Mouse (Mus musculus): ENCODE results near the gene Znrf3. TPM values are rescaled to one million over a fixed set of nuclear protein-coding genes. Genes with fewer than 3 reads are reported as not detected.

The Znrf3 gene
- polyA plus RNA-seq, 1 experiment from 2014 or later, result 13.7 TPM

GRCm38 (mm10) chr11:5252727-5253126, 191.9 kb downstream of the Znrf3 start:
- 79% methylated on average over 8 of the region's 8 CpGs for WGBS
- peaks cover 54% of the 10 kb centered on the region for H3K4me1 ChIP-seq (replicated peaks)
- ATAC-seq (ENCODE audit: insufficient number of reproducible peaks, insufficient read depth, low FRiP score, low TSS enrichment, low read depth), result no peak
- no peak overlapping the region for H3K27ac ChIP-seq
- no peak overlapping the region for H3K4me3 ChIP-seq (replicated peaks)
- H3K9me3 ChIP-seq, result no peaks in the 10 kb centered on the region
- no peak overlapping the region for H3K9ac ChIP-seq (replicated peaks)
- H3K36me3 ChIP-seq, result no peaks in the 10 kb centered on the region
- H3K27me3 ChIP-seq, result no peaks in the 10 kb centered on the region
- H3K4me2 ChIP-seq, result no peak overlapping the region

GRCm38 (mm10) chr11:5251112-5251511, 193.5 kb downstream of the Znrf3 start:
- H3K27ac ChIP-seq, result no peak overlapping the region
- H3K4me2 ChIP-seq, result no peak overlapping the region
- H3K27me3 ChIP-seq, result no peaks in the 10 kb centered on the region
- no peak overlapping the region for H3K9ac ChIP-seq (replicated peaks)
- peaks cover 43% of the 10 kb centered on the region for H3K4me1 ChIP-seq (replicated peaks)
- no peaks in the 10 kb centered on the region for H3K9me3 ChIP-seq
- H3K4me3 ChIP-seq (replicated peaks), result no peak overlapping the region
- WGBS, result 63% methylated on average over 6 of the region's 6 CpGs
- H3K36me3 ChIP-seq, result no peaks in the 10 kb centered on the region
- no peak for ATAC-seq (ENCODE audit: insufficient number of reproducible peaks, insufficient read depth, low FRiP score, low TSS enrichment, low read depth)

DNA sequence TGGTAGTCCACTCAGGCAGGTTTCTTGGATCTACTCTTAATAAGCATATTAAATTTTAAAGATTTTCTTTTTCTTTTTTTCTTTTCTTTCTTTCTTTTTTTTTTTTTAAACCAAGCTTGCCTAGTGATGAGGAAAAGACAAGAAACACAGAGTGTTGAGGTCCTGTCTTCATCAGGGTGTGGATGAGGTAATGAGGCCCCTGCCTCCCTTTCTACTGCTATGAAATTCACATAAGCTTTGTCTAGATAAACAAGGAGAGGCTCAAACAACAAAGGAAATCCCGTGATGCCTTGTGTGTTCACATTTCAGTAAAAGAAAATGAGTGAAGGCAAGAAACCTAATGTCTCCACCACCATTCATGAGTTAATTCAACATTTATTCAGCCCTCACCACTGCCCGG, 196.4 kb downstream of the Znrf3 start:
- no peaks in the 10 kb centered on the region for H3K9me3 ChIP-seq
- H3K36me3 ChIP-seq, result peaks cover under 1% of the 10 kb centered on the region; the same call in 1 of the 2 replicates
- H3K4me2 ChIP-seq, result no peak overlapping the region
- no peak overlapping the region for H3K4me3 ChIP-seq (replicated peaks)
- H3K27ac ChIP-seq, result no peak overlapping the region
- 69% methylated on average over 2 of the region's 2 CpGs for WGBS
- no peak for ATAC-seq (ENCODE audit: insufficient number of reproducible peaks, insufficient read depth, low FRiP score, low TSS enrichment, low read depth)
- H3K4me1 ChIP-seq (replicated peaks), result peaks cover 41% of the 10 kb centered on the region
- no peaks in the 10 kb centered on the region for H3K27me3 ChIP-seq
- no peak overlapping the region for H3K9ac ChIP-seq (replicated peaks)

DNA sequence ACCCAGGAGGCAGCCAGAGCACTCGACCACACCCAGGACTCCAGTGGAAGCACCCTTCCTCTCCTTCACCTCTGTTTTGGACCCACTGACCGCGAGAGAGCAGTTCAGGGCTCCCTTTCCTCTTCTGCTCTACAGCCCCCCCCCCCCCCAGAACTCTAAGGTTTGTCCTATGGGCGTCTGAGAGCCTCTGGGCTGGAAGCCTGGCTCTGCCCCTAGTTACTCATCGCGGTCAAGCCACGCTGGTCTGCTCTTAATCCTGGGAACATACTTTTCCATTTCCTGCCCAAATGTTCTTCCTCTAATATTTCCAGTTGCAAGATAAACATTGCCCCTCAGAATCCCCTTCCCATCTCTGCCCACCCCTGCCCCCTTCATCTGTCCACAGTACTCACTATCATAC, 199.2 kb downstream of the Znrf3 start:
- no peak overlapping the region for H3K9ac ChIP-seq (replicated peaks)
- no peak overlapping the region for H3K4me2 ChIP-seq
- ATAC-seq (ENCODE audit: insufficient number of reproducible peaks, insufficient read depth, low FRiP score, low TSS enrichment, low read depth), result no peak
- no peak overlapping the region for H3K4me3 ChIP-seq (replicated peaks)
- H3K4me1 ChIP-seq (replicated peaks), result peaks cover 32% of the 10 kb centered on the region
- no peaks in the 10 kb centered on the region for H3K9me3 ChIP-seq
- H3K27ac ChIP-seq, result peak overlapping the region; percentile 78; the same call in 1 of the 2 replicates
- WGBS, result 82% methylated on average over 7 of the region's 7 CpGs
- H3K36me3 ChIP-seq, result peaks cover 15% of the 10 kb centered on the region; the same call in 1 of the 2 replicates
- no peaks in the 10 kb centered on the region for H3K27me3 ChIP-seq

- H3K27me3 ChIP-seq, result no peaks in the 10 kb centered on the region
- peak overlapping the region; percentile 78 for H3K27ac ChIP-seq
- H3K9ac ChIP-seq (replicated peaks), result peak overlapping the region; percentile 45; the same call in 1 of the 2 replicates
- 0 out of 2 replicates have a peak, but pooled peaks have one; percentile 38 for ATAC-seq (ENCODE audit: insufficient number of reproducible peaks, insufficient read depth, low FRiP score, low TSS enrichment, low read depth)
- 11% methylated on average over 8 of the region's 8 CpGs for WGBS
- no peak overlapping the region for H3K4me3 ChIP-seq (replicated peaks)
- no peaks in the 10 kb centered on the region for H3K9me3 ChIP-seq
- H3K4me1 ChIP-seq (replicated peaks), result peaks cover 39% of the 10 kb centered on the region
- H3K36me3 ChIP-seq, result peaks cover 15% of the 10 kb centered on the region; the same call in 1 of the 2 replicates
- H3K4me2 ChIP-seq, result peak overlapping the region; percentile 53
Observed at GRCm38 (mm10) chr11:5244749-5245130, 199.9 kb downstream of the Znrf3 start.

GRCm38 (mm10) chr11:5243812-5244748, 200.6 kb downstream of the Znrf3 start:
- Histone ChIP-seq H3K36me3 (peaks cover 15% of the 10 kb centered on the region; the same call in 1 of the 2 replicates), H3K27ac (peak overlapping the region; percentile 78), H3K27me3 (no peaks in the 10 kb centered on the region), H3K9ac (replicated peaks) (peak overlapping the region; percentile 45; the same call in 1 of the 2 replicates), H3K4me2 (peak overlapping the region; percentile 53), H3K4me1 (replicated peaks) (peaks cover 45% of the 10 kb centered on the region), H3K9me3 (no peaks in the 10 kb centered on the region), H3K4me3 (replicated peaks) (peak overlapping the region; percentile 16; the same call in 1 of the 2 replicates)
- WGBS, result 39% methylated on average over 24 of the region's 24 CpGs
- ATAC-seq (ENCODE audit: insufficient number of reproducible peaks, insufficient read depth, low FRiP score, low TSS enrichment, low read depth), result no peak

DNA sequence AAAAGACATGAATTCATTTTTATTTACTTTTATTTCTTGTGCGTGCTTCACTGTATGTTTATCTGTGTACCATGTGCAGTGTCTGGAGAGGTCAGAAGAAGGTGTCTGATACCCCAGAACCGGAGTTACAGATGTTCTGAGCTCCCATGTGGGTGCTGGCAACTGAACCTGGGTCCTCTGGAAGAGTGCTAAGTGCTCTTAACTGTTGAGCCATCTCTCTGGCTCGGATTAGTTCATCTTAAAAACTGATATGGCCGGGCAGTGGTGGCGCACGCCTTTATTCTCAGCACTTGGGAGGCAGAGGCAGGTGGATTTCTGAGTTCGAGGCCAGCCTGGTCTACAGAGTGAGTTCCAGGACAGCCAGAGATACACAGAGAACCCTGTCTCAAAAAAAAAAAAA, 201.4 kb downstream of the Znrf3 start:
- Histone ChIP-seq H3K9ac (replicated peaks) (no peak overlapping the region), H3K27me3 (no peaks in the 10 kb centered on the region), H3K9me3 (no peaks in the 10 kb centered on the region), H3K4me3 (replicated peaks) (no peak overlapping the region), H3K36me3 (peaks cover 16% of the 10 kb centered on the region; the same call in 1 of the 2 replicates), H3K27ac (no peak overlapping the region), H3K4me1 (replicated peaks) (peaks cover 40% of the 10 kb centered on the region), H3K4me2 (no peak overlapping the region)
- 94% methylated on average over 7 of the region's 7 CpGs for WGBS
- ATAC-seq (ENCODE audit: insufficient number of reproducible peaks, insufficient read depth, low FRiP score, low TSS enrichment, low read depth), result no peak

- 92% methylated on average over 8 of the region's 8 CpGs for WGBS
- Histone ChIP-seq H3K36me3 (peaks cover 27% of the 10 kb centered on the region), H3K27me3 (no peaks in the 10 kb centered on the region), H3K9ac (replicated peaks) (no peak overlapping the region), H3K27ac (0 out of 2 replicates have a peak overlapping the region, but pooled peaks have one; percentile 7), H3K9me3 (no peaks in the 10 kb centered on the region), H3K4me1 (replicated peaks) (peaks cover 40% of the 10 kb centered on the region), H3K4me3 (replicated peaks) (no peak overlapping the region), H3K4me2 (no peak overlapping the region)
- ATAC-seq (ENCODE audit: insufficient number of reproducible peaks, insufficient read depth, low FRiP score, low TSS enrichment, low read depth), result no peak
Observed at GRCm38 (mm10) chr11:5242158-5242557, 202.5 kb downstream of the Znrf3 start.

- H3K9me3 ChIP-seq, result no peaks in the 10 kb centered on the region
- no peak overlapping the region for H3K9ac ChIP-seq (replicated peaks)
- H3K36me3 ChIP-seq, result peaks cover 30% of the 10 kb centered on the region
- peak; percentile 37 for ATAC-seq (ENCODE audit: insufficient number of reproducible peaks, insufficient read depth, low FRiP score, low TSS enrichment, low read depth)
- no peaks in the 10 kb centered on the region for H3K27me3 ChIP-seq
- H3K4me2 ChIP-seq, result peak overlapping the region; percentile 33
- H3K4me3 ChIP-seq (replicated peaks), result no peak overlapping the region
- H3K4me1 ChIP-seq (replicated peaks), result peaks cover 34% of the 10 kb centered on the region
- H3K27ac ChIP-seq, result peak overlapping the region; percentile 72
- WGBS, result 7% methylated on average over 10 of the region's 10 CpGs
Observed at GRCm38 (mm10) chr11:5239706-5240690, 204.6 kb downstream of the Znrf3 start.
